Mouse (Mus musculus) intestine, embryonic 14.5 days (tissue): ENCODE results near the gene Trem2. TPM values are rescaled to one million over a fixed set of nuclear protein-coding genes. Genes with fewer than 3 reads are reported as not detected.
"Not testable (repeated sequence)": the region's sequence is repeated elsewhere in the genome, so short reads cannot be mapped to it uniquely, and the experiment has no call there.

Source experiments
- ATAC-seq: fragments of 200-750 bp; cut with Nextera tagmentation; replicated peaks from 2 replicates; pipeline ENCODE4 v1.8.0; 2017; ENCODE audit warnings: low read depth, moderate number of reproducible peaks, moderate TSS enrichment, moderate library complexity; ENCODE audit not compliant: low FRiP score, low TSS enrichment
- DNase-seq: peaks from one replicate; pipeline ENCODE4 v3.0.0-alpha.2; 2018; ENCODE audit warnings: low spot score
- H3K27ac ChIP-seq: fragments of 300-500 bp; sonication (generic); 2 replicates; pipeline ENCODE4 v1.5.1; 2014; ENCODE audit warnings: low read depth, mild to moderate bottlenecking, control low read depth
- H3K27me3 ChIP-seq: fragments of 300-500 bp; sonication (generic); replicated peaks from 2 replicates; pipeline ENCODE4 v1.6.1; 2014; ENCODE audit warnings: low read length, control low read depth; ENCODE audit not compliant: control insufficient read depth, insufficient read depth
- H3K36me3 ChIP-seq: fragments of 300-500 bp; sonication (generic); 2 replicates; pipeline ENCODE4 v1.6.1; 2014; ENCODE audit warnings: low read length, control low read depth; ENCODE audit not compliant: control insufficient read depth, insufficient read depth
- H3K4me1 ChIP-seq: fragments of 300-500 bp; sonication (generic); replicated peaks from 2 replicates; pipeline ENCODE4 v1.6.1; 2014; ENCODE audit warnings: low read length, control low read depth, mixed read lengths; ENCODE audit not compliant: control insufficient read depth, insufficient read depth
- H3K4me2 ChIP-seq: fragments of 300-500 bp; sonication (generic); 2 replicates; pipeline ENCODE4 v1.6.1; 2014; ENCODE audit warnings: low read length
- H3K4me3 ChIP-seq: fragments of 300-500 bp; sonication (generic); 2 replicates; pipeline ENCODE4 v1.5.1; 2014; ENCODE audit warnings: low read depth, low read length, control low read depth, mixed read lengths
- H3K9ac ChIP-seq: fragments of 300-500 bp; sonication (generic); 2 replicates; pipeline ENCODE4 v1.6.1; 2014; ENCODE audit warnings: mild to moderate bottlenecking, low read length
- H3K9me3 ChIP-seq: fragments of 300-500 bp; sonication (generic); 2 replicates; pipeline ENCODE4 v1.6.1; 2016; ENCODE audit warnings: low read length, control low read depth; ENCODE audit not compliant: control insufficient read depth
- WGBS: fragments of 180-500 bp; shearing (Covaris S2); extraction: QIAGEN DNeasy Blood & Tissue Kit; methylation state at CpG from one replicate; pipeline ENCODE4 v1.1.7; 2014; 5-methylcytosine and 5-hydroxymethylcytosine counted together
- polyA plus RNA-seq: library from polyadenylated mRNA; unstranded; fragments of >200 nt; fragmentation: Nextera tagmentation; extraction: Ambion mirVana; gene quantifications from 2 replicates; pipeline ENCODE4 v1.2.1, GENCODE M21; 2014

Gene Trem2
- polyA plus RNA-seq, 1 experiment from 2014 or later: 2.9 TPM

DNA sequence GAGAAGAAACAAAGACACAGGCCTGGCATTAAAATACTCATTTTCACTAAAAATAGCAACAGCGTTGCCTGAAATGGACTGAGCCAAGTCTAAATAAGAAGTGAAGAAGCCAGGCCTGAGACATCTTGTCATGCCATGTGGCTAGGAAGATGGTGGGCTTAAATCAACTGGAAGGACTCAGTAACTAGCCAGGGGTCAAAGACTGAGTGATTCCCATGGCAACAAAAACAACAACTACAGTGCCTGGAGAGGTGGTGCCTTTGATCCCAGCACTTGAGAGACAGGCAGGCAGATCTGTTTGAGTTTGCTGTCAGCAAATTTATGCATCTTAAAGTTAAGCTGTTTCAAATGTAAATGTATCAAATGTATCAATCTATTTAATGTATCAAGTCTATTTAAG is 5.9 kb upstream of the Trem2 start:
- Histone ChIP-seq H3K9ac (no peak overlapping the region), H3K9me3 (no peaks in the 10 kb centered on the region), H3K4me1 (no peaks in the 10 kb centered on the region), H3K36me3 (no peaks in the 10 kb centered on the region), H3K27me3 (no peaks in the 10 kb centered on the region), H3K27ac (no peak overlapping the region), H3K4me3 (no peak overlapping the region), H3K4me2 (no peak overlapping the region)
- WGBS: 45% methylated on average over 1 of the region's 1 CpGs
- DNase-seq: no peak
- ATAC-seq: no peak

DNA sequence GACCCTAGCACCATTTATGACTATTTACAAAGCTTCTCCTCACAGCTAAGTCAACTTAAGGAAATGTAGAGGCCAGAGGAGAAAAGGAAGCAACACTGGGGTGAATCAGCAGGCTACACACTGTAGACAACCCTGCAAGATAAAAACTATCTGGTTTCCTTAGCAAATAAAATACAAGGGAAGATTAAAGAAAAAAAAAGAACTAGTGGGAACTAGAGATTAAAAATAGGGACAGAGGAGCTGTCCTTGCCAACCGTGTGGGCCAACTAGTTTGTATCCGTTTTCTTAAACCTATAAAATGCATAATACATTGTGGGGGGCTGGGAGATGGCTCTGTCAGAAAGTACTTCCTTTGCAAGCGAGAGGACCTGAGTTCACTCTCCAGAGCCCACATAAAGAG is 4.3 kb upstream of the Trem2 start:
- Histone ChIP-seq H3K4me2 (no peak overlapping the region), H3K27me3 (no peaks in the 10 kb centered on the region), H3K27ac (no peak overlapping the region), H3K9me3 (no peaks in the 10 kb centered on the region), H3K36me3 (no peaks in the 10 kb centered on the region), H3K4me1 (no peaks in the 10 kb centered on the region), H3K4me3 (no peak overlapping the region), H3K9ac (no peak overlapping the region)
- ATAC-seq (no peak), DNase-seq (no peak)
- 56% methylated on average over 3 of the region's 3 CpGs for WGBS

GRCm38 (mm10) chr17:48343065-48343464 is 3.1 kb upstream of the Trem2 start:
- H3K9me3 ChIP-seq: no peaks in the 10 kb centered on the region
- no peak overlapping the region for H3K4me2 ChIP-seq
- no peaks in the 10 kb centered on the region for H3K27me3 ChIP-seq
- no peaks in the 10 kb centered on the region for H3K4me1 ChIP-seq
- WGBS: 90% methylated on average over 2 of the region's 2 CpGs
- ATAC-seq (no peak), DNase-seq (no peak)
- no peak overlapping the region for H3K4me3 ChIP-seq
- no peaks in the 10 kb centered on the region for H3K36me3 ChIP-seq
- no peak overlapping the region for H3K27ac ChIP-seq
- H3K9ac ChIP-seq: no peak overlapping the region

- Histone ChIP-seq H3K4me3 (no peak overlapping the region), H3K27me3 (no peaks in the 10 kb centered on the region), H3K4me2 (no peak overlapping the region), H3K4me1 (no peaks in the 10 kb centered on the region), H3K9ac (no peak overlapping the region), H3K9me3 (no peaks in the 10 kb centered on the region), H3K27ac (no peak overlapping the region), H3K36me3 (no peaks in the 10 kb centered on the region)
- 79% methylated on average over 4 of the region's 4 CpGs for WGBS
- DNase-seq (no peak), ATAC-seq (no peak)
Observed at GRCm38 (mm10) chr17:48345824-48346223, 377 bp upstream of the Trem2 start.

GRCm38 (mm10) chr17:48346834-48347233 is 633 bp downstream of the Trem2 start:
- no peaks in the 10 kb centered on the region for H3K27me3 ChIP-seq
- no peak for DNase-seq
- WGBS: 65% methylated on average over 4 of the region's 4 CpGs
- H3K4me3 ChIP-seq: no peak overlapping the region
- no peaks in the 10 kb centered on the region for H3K36me3 ChIP-seq
- H3K4me1 ChIP-seq: no peaks in the 10 kb centered on the region
- H3K9me3 ChIP-seq: no peaks in the 10 kb centered on the region
- no peak overlapping the region for H3K27ac ChIP-seq
- no peak overlapping the region for H3K4me2 ChIP-seq
- H3K9ac ChIP-seq: no peak overlapping the region
- no peak for ATAC-seq

DNA sequence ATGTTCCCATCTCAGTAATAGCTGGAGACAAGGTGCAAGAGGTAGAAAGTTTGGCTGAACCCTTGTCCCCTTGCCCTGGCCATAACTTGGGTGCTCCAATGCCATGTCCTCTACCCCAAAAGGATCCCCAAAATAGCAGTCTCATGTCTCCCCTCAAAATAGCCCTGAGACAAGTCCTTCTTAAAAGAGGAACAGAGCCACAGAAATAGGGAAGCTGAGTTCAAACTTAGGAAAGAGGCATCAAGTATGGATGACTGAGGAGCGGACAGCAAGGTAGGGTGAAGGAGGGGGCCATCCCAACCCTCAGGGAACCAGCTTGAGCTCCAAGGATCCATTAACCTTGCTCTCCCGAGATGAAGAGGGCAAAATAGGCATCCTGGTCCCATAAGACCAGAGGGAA is 1.1 kb downstream of the Trem2 start:
- no peaks in the 10 kb centered on the region for H3K9me3 ChIP-seq
- no peak overlapping the region for H3K27ac ChIP-seq
- H3K36me3 ChIP-seq: no peaks in the 10 kb centered on the region
- no peak overlapping the region for H3K4me3 ChIP-seq
- DNase-seq (no peak), ATAC-seq (no peak)
- no peaks in the 10 kb centered on the region for H3K4me1 ChIP-seq
- H3K27me3 ChIP-seq: no peaks in the 10 kb centered on the region
- WGBS: 69% methylated on average over 2 of the region's 2 CpGs
- no peak overlapping the region for H3K9ac ChIP-seq
- H3K4me2 ChIP-seq: no peak overlapping the region

DNA sequence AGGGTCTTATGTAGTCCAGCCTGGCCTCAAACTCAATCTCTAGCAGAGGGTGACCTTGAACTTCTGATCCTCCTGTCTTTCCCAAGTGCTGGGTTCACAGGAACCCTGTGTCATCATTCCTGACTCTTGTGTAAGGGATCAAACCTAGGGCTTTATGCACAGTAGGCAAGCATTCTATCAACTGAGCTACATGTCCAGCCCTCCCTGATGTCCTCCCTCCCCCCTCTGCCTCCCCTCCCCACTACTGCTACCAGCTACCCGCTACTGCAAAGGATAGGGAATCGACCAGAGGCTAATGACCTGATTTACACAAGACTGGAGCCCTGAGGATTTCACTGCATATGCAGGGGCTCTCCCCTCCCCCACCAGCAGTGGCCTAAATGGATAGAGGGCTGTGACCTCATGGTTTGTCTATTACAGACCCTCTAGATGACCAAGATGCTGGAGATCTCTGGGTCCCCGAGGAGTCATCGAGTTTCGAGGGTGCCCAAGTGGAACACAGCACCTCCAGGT is 4.5 kb downstream of the Trem2 start:
- DNase-seq: no peak
- Histone ChIP-seq H3K4me3 (no peak overlapping the region), H3K9ac (no peak overlapping the region), H3K36me3 (no peaks in the 10 kb centered on the region), H3K27me3 (no peaks in the 10 kb centered on the region), H3K9me3 (no peaks in the 10 kb centered on the region), H3K27ac (no peak overlapping the region), H3K4me1 (no peaks in the 10 kb centered on the region), H3K4me2 (no peak overlapping the region)
- 76% methylated on average over 5 of the region's 5 CpGs for WGBS
- ATAC-seq: no peak

DNA sequence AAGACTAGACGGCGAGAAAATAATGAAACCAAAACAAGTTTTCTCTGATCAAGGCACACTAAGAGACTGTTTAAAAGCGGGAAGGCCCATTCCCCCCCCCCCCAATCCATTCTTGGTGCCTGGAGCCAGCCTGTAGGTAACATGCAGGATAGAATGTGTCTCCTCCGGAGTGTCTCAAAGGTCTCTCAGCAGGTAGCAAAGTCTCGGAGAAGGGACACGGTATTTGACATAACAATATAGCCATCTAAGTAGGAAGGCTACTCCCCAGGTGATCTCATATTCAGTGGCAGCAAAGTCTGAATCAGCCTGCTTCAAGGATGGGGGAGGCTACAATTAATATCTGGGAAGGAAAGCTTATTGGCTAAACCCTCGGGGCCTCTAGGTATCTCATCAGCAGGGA is 6.8 kb downstream of the Trem2 start:
- not testable (repeated sequence) for H3K27me3 ChIP-seq, H3K27ac ChIP-seq, H3K4me3 ChIP-seq, ATAC-seq, DNase-seq, H3K9me3 ChIP-seq, H3K4me1 ChIP-seq, H3K9ac ChIP-seq, H3K36me3 ChIP-seq, H3K4me2 ChIP-seq
- 78% methylated on average over 7 of the region's 7 CpGs for WGBS

DNA sequence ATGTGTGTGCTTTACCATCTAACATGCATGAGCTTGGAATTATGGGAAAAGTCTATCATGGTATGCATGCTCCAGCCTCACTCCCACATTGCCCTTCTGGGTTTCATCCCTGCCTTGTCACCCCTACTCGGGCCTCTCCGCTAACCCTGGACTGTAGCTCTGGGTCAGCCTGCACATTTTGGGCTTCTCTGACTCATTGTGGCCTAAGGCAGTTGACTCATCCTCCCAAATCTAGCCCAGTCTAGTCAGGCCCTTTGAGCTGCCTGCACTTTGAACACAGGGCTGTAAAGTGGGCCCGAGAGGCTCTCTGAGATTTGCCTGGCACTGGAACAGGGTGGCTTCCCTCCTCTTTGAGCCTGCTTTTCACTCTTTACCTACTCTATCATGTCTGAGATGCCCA is 9.6 kb downstream of the Trem2 start:
- H3K36me3 ChIP-seq: no peaks in the 10 kb centered on the region
- H3K27ac ChIP-seq: no peak overlapping the region
- no peak overlapping the region for H3K9ac ChIP-seq
- no peak for ATAC-seq
- H3K4me2 ChIP-seq: no peak overlapping the region
- no peaks in the 10 kb centered on the region for H3K27me3 ChIP-seq
- no peak for DNase-seq
- 91% methylated on average over 3 of the region's 3 CpGs for WGBS
- no peak overlapping the region for H3K4me3 ChIP-seq
- no peaks in the 10 kb centered on the region for H3K9me3 ChIP-seq
- no peaks in the 10 kb centered on the region for H3K4me1 ChIP-seq
